Mouse (Mus musculus) neural tube, embryonic 15.5 days (tissue): ENCODE results near the gene Pstk. TPM values are rescaled to one million over a fixed set of nuclear protein-coding genes. Genes with fewer than 3 reads are reported as not detected.
"Not testable (repeated sequence)": the region's sequence is repeated elsewhere in the genome, so short reads cannot be mapped to it uniquely, and the experiment has no call there.

ENCODE experiments used
- ATAC-seq: fragments of 200-750 bp; cut with Nextera tagmentation; 2 replicates; pipeline ENCODE4 v1.8.0; 2017; ENCODE audit warnings: mild to moderate bottlenecking, moderate TSS enrichment, moderate library complexity; ENCODE audit not compliant: low FRiP score
- H3K27ac ChIP-seq: fragments of 300-500 bp; sonication (generic); replicated peaks from 2 replicates; pipeline ENCODE4 v1.5.1; 2015; ENCODE audit warnings: mild to moderate bottlenecking, inconsistent platforms
- H3K27me3 ChIP-seq: fragments of 300-500 bp; sonication (generic); replicated peaks from 2 replicates; pipeline ENCODE4 v1.6.1; 2015; ENCODE audit warnings: inconsistent platforms
- H3K36me3 ChIP-seq: fragments of 300-500 bp; sonication (generic); 2 replicates; pipeline ENCODE4 v1.6.1; 2015; ENCODE audit warnings: inconsistent platforms
- H3K4me1 ChIP-seq: fragments of 300-500 bp; sonication (generic); 2 replicates; pipeline ENCODE4 v1.6.1; 2015; ENCODE audit warnings: inconsistent platforms
- H3K4me2 ChIP-seq: fragments of 300-500 bp; sonication (generic); 2 replicates; pipeline ENCODE4 v1.6.1; 2015; ENCODE audit warnings: inconsistent platforms, mild to moderate bottlenecking, moderate library complexity
- H3K4me3 ChIP-seq: fragments of 300-500 bp; sonication (generic); replicated peaks from 2 replicates; pipeline ENCODE4 v1.5.1; 2015; ENCODE audit warnings: mild to moderate bottlenecking, inconsistent platforms
- H3K9ac ChIP-seq: fragments of 300-500 bp; sonication (generic); replicated peaks from 2 replicates; pipeline ENCODE4 v1.6.1; 2015; ENCODE audit warnings: mild to moderate bottlenecking, inconsistent platforms
- H3K9me3 ChIP-seq: fragments of 300-500 bp; sonication (generic); replicated peaks from 2 replicates; pipeline ENCODE4 v1.6.1; 2016; ENCODE audit warnings: inconsistent platforms
- WGBS: fragments of 180-500 bp; shearing (Covaris S2); methylation state at CpG from one replicate; pipeline ENCODE4 v1.1.7; 2015; ENCODE audit warnings: mixed read lengths; 5-methylcytosine and 5-hydroxymethylcytosine counted together
- polyA plus RNA-seq: library from polyadenylated mRNA; unstranded; fragments of >200 nt; fragmentation: Nextera tagmentation; extraction: Ambion mirVana; gene quantifications from 2 replicates; pipeline ENCODE4 v1.2.1, GENCODE M21; 2015

Gene Pstk
- polyA plus RNA-seq, 1 experiment from 2014 or later = 56.3 TPM

GRCm38 (mm10) chr7:131364131-131364530, 6.8 kb upstream of the Pstk start:
- 94% methylated on average over 8 of the region's 8 CpGs for WGBS
- no peak for ATAC-seq
- Histone ChIP-seq H3K36me3 (peaks cover 3% of the 10 kb centered on the region; the same call in 1 of the 2 replicates), H3K4me2 (no peak overlapping the region), H3K4me1 (peaks cover 17% of the 10 kb centered on the region), H3K9me3 (no peaks in the 10 kb centered on the region), H3K27me3 (no peaks in the 10 kb centered on the region), H3K9ac (no peak overlapping the region), H3K27ac (no peak overlapping the region), H3K4me3 (no peak overlapping the region)

GRCm38 (mm10) chr7:131371470-131371860, 524 bp downstream of the Pstk start:
- Histone ChIP-seq H3K27me3 (no peaks in the 10 kb centered on the region), H3K4me1 (peaks cover 11% of the 10 kb centered on the region), H3K9ac (peak overlapping the region; percentile 90), H3K9me3 (no peaks in the 10 kb centered on the region), H3K4me2 (peak overlapping the region; percentile 65), H3K4me3 (peak overlapping the region; percentile 75), H3K36me3 (0 out of 2 replicates have a peak, but pooled peaks cover 6% of the 10 kb centered on the region), H3K27ac (peak overlapping the region; percentile 94)
- WGBS = 7% methylated on average over 9 of the region's 9 CpGs
- ATAC-seq = no peak; the same call in none of the 2 replicates

GRCm38 (mm10) chr7:131371880-131372651, 1.1 kb downstream of the Pstk start:
- WGBS = 70% methylated on average over 9 of the region's 9 CpGs
- Histone ChIP-seq H3K4me3 (peak overlapping the region; percentile 75), H3K9me3 (no peaks in the 10 kb centered on the region)

GRCm38 (mm10) chr7:131391761-131392160, 20.8 kb downstream of the Pstk start:
- H3K36me3 ChIP-seq = peaks cover 19% of the 10 kb centered on the region
- H3K27me3 ChIP-seq, H3K4me3 ChIP-seq, H3K4me1 ChIP-seq, H3K9ac ChIP-seq, H3K4me2 ChIP-seq, ATAC-seq, H3K9me3 ChIP-seq, H3K27ac ChIP-seq: not testable (repeated sequence)
- 89% methylated on average over 7 of the region's 7 CpGs for WGBS

More at GRCm38 (mm10) chr7:131371880-131372651, 1.1 kb downstream of the Pstk start:
- no peak for ATAC-seq
- H3K4me1 ChIP-seq = peaks cover 11% of the 10 kb centered on the region
- H3K27me3 ChIP-seq = no peaks in the 10 kb centered on the region
- peak overlapping the region; percentile 94; the same call in 1 of the 2 replicates for H3K27ac ChIP-seq
- H3K4me2 ChIP-seq = peak overlapping the region; percentile 65
- H3K9ac ChIP-seq = peak overlapping the region; percentile 90; the same call in 1 of the 2 replicates
- 0 out of 2 replicates have a peak, but pooled peaks cover 6% of the 10 kb centered on the region for H3K36me3 ChIP-seq

- Histone ChIP-seq H3K9ac (peak overlapping the region; percentile 93), H3K4me1 (peaks cover 44% of the 10 kb centered on the region), H3K4me2 (peak overlapping the region; percentile 79), H3K36me3 (no peaks in the 10 kb centered on the region), H3K27ac (no peak overlapping the region), H3K27me3 (no peaks in the 10 kb centered on the region), H3K9me3 (no peaks in the 10 kb centered on the region), H3K4me3 (peak overlapping the region; percentile 98)
- 0 out of 2 replicates have a peak, but pooled peaks have one; percentile 12 for ATAC-seq
- 5% methylated on average over 16 of the region's 16 CpGs for WGBS
These were observed 38.5 kb downstream of the Pstk start for GRCm38 (mm10) chr7:131409321-131409987.

- H3K4me2 ChIP-seq = peak overlapping the region; percentile 79
- ATAC-seq = peak; percentile 66
- under 1% methylated on average over 38 of the region's 38 CpGs for WGBS
These were observed 39.0 kb downstream of the Pstk start for GRCm38 (mm10) chr7:131409988-131410385.

GRCm38 (mm10) chr7:131410416-131411058, 39.6 kb downstream of the Pstk start, which contains the start of the genes Ikzf5 and Acadsb:
Gene Ikzf5 (minus strand): TSS chr7:131410521.
Gene Acadsb (plus strand): TSS chr7:131410601.
- H3K27ac ChIP-seq = peak within 1 kb of the TSS; percentile 79
- ATAC-seq = peak; percentile 98
- no peaks in the 10 kb centered on the region for H3K9me3 ChIP-seq
- peak within 1 kb of the TSS; percentile 98 for H3K4me3 ChIP-seq
- peak within 1 kb of the TSS; percentile 93 for H3K9ac ChIP-seq
- no peaks in the 10 kb centered on the region for H3K27me3 ChIP-seq
- no peaks in the 10 kb centered on the region for H3K36me3 ChIP-seq
- peaks cover 44% of the 10 kb centered on the region for H3K4me1 ChIP-seq
- peak within 1 kb of the TSS; percentile 79 for H3K4me2 ChIP-seq
- 0% methylated on average over 42 of the region's 42 CpGs for WGBS

More at GRCm38 (mm10) chr7:131409988-131410385, 39.0 kb downstream of the Pstk start:
- Histone ChIP-seq H3K9me3 (no peaks in the 10 kb centered on the region), H3K27me3 (no peaks in the 10 kb centered on the region), H3K27ac (peak overlapping the region; percentile 79), H3K36me3 (no peaks in the 10 kb centered on the region), H3K9ac (peak overlapping the region; percentile 93), H3K4me3 (peak overlapping the region; percentile 98), H3K4me1 (peaks cover 44% of the 10 kb centered on the region)

GRCm38 (mm10) chr7:131411221-131411940, 40.4 kb downstream of the Pstk start:
- WGBS = 20% methylated on average over 10 of the region's 10 CpGs
- Histone ChIP-seq H3K4me1 (peaks cover 47% of the 10 kb centered on the region), H3K4me3 (peak overlapping the region; percentile 98), H3K27me3 (no peaks in the 10 kb centered on the region), H3K27ac (peak overlapping the region; percentile 79), H3K36me3 (no peaks in the 10 kb centered on the region), H3K9me3 (no peaks in the 10 kb centered on the region), H3K9ac (peak overlapping the region; percentile 93), H3K4me2 (peak overlapping the region; percentile 79)
- no peak for ATAC-seq

- Histone ChIP-seq H3K27ac (no peak overlapping the region), H3K9ac (no peak overlapping the region), H3K36me3 (no peaks in the 10 kb centered on the region), H3K4me1 (peaks cover 47% of the 10 kb centered on the region), H3K9me3 (no peaks in the 10 kb centered on the region), H3K4me2 (peak overlapping the region; percentile 79), H3K27me3 (no peaks in the 10 kb centered on the region), H3K4me3 (peak overlapping the region; percentile 98)
- no peak for ATAC-seq
- 36% methylated on average over 2 of the region's 2 CpGs for WGBS
These were observed 41.0 kb downstream of the Pstk start for GRCm38 (mm10) chr7:131411941-131412270.

GRCm38 (mm10) chr7:131416742-131417141, 45.8 kb downstream of the Pstk start:
- H3K27me3 ChIP-seq, ATAC-seq, H3K4me2 ChIP-seq: not testable (repeated sequence)

GRCm38 (mm10) chr7:131417605-131418004, 46.7 kb downstream of the Pstk start:
- no peaks in the 10 kb centered on the region for H3K9me3 ChIP-seq
- no peak overlapping the region for H3K4me3 ChIP-seq
- H3K4me1 ChIP-seq = peaks cover 11% of the 10 kb centered on the region
- no peaks in the 10 kb centered on the region for H3K27me3 ChIP-seq
- no peak overlapping the region for H3K27ac ChIP-seq
- no peak overlapping the region for H3K9ac ChIP-seq
- H3K4me2 ChIP-seq = no peak overlapping the region
- ATAC-seq = no peak
- no peaks in the 10 kb centered on the region for H3K36me3 ChIP-seq

More at GRCm38 (mm10) chr7:131416742-131417141, 45.8 kb downstream of the Pstk start:
- not testable (repeated sequence) for H3K27ac ChIP-seq, H3K36me3 ChIP-seq, H3K9ac ChIP-seq, H3K9me3 ChIP-seq, H3K4me3 ChIP-seq
- H3K4me1 ChIP-seq = peaks cover 20% of the 10 kb centered on the region
